Mouse (Mus musculus) midbrain, embryonic 16.5 days (tissue): Measurements from ENCODE around the gene Gm21677. TPM values are rescaled to one million over a fixed set of nuclear protein-coding genes. Genes with fewer than 3 reads are reported as not detected.
"Not testable (repeated sequence)": the region's sequence is repeated elsewhere in the genome, so short reads cannot be mapped to it uniquely, and the experiment has no call there.

Experiments
- ATAC-seq: fragments of 200-750 bp; cut with Nextera tagmentation; 2 replicates; pipeline ENCODE4 v1.8.0; 2017; ENCODE audit warnings: moderate TSS enrichment
- H3K27ac ChIP-seq: fragments of 300-500 bp; sonication (generic); 2 replicates; pipeline ENCODE4 v1.5.1; 2014; ENCODE audit warnings: mild to moderate bottlenecking, low read length, mixed read lengths
- H3K27me3 ChIP-seq: fragments of 300-500 bp; sonication (generic); 2 replicates; pipeline ENCODE4 v1.6.1; 2014; ENCODE audit warnings: low read depth, low read length, mixed read lengths; ENCODE audit not compliant: control insufficient read depth, insufficient read depth
- H3K36me3 ChIP-seq: fragments of 300-500 bp; sonication (generic); 2 replicates; pipeline ENCODE4 v1.6.1; 2014; ENCODE audit warnings: mild to moderate bottlenecking, low read length, moderate library complexity, mixed read lengths; ENCODE audit not compliant: control insufficient read depth, insufficient read depth
- H3K4me1 ChIP-seq: fragments of 300-500 bp; sonication (generic); 2 replicates; pipeline ENCODE4 v1.6.1; 2014; ENCODE audit warnings: mild to moderate bottlenecking, low read length, mixed read lengths; ENCODE audit not compliant: control insufficient read depth, insufficient read depth
- H3K4me2 ChIP-seq: fragments of 300-500 bp; sonication (generic); 2 replicates; pipeline ENCODE4 v1.6.1; 2014; ENCODE audit warnings: mild to moderate bottlenecking, low read length, mixed read lengths
- H3K4me3 ChIP-seq: fragments of 300-500 bp; sonication (generic); 2 replicates; pipeline ENCODE4 v1.5.1; 2014; ENCODE audit warnings: low read depth, mild to moderate bottlenecking, low read length, moderate library complexity, mixed read lengths
- H3K9ac ChIP-seq: fragments of 300-500 bp; sonication (generic); 2 replicates; pipeline ENCODE4 v1.6.1; 2014; ENCODE audit warnings: low read depth, low read length, mixed read lengths
- H3K9me3 ChIP-seq: fragments of 300-500 bp; sonication (generic); replicated peaks from 2 replicates; pipeline ENCODE4 v1.6.1; 2014; ENCODE audit warnings: mild to moderate bottlenecking, low read length, mixed read lengths; ENCODE audit not compliant: control insufficient read depth, poor library complexity, severe bottlenecking
- WGBS: fragments of 180-500 bp; shearing (Covaris S2); extraction: QIAGEN DNeasy Blood & Tissue Kit; methylation state at CpG from one replicate; pipeline ENCODE4 v1.1.7; 2014; 5-methylcytosine and 5-hydroxymethylcytosine counted together
- polyA plus RNA-seq: library from polyadenylated mRNA; unstranded; fragments of >200 nt; fragmentation: Nextera tagmentation; extraction: Ambion mirVana; gene quantifications from 2 replicates; pipeline ENCODE4 v1.2.1, GENCODE M21; 2015

The Gm21677 gene
- polyA plus RNA-seq, result not detected in 2 replicates

GRCm38 (mm10) chrY:3306349-3306748 lies at the start of gene Gm21677:
Gm21677 (minus strand) TSS chrY:3306449.
- not testable (repeated sequence) for H3K4me2 ChIP-seq, ATAC-seq, H3K4me1 ChIP-seq, H3K27me3 ChIP-seq, H3K36me3 ChIP-seq, H3K9ac ChIP-seq, H3K9me3 ChIP-seq, H3K27ac ChIP-seq, H3K4me3 ChIP-seq
- no CpG with 5 or more reads among the region's 9 CpGs for whole genome bisulfite sequencing

GRCm38 (mm10) chrY:3345229-3345628 lies 39.0 kb upstream of the Gm21677 start, which contains the start of gene Gm21693:
Gm21693 (minus strand) TSS chrY:3345329.
- not testable (repeated sequence) for H3K9ac ChIP-seq, H3K4me3 ChIP-seq, H3K27ac ChIP-seq, H3K36me3 ChIP-seq, ATAC-seq, H3K4me1 ChIP-seq, H3K9me3 ChIP-seq, H3K27me3 ChIP-seq, H3K4me2 ChIP-seq
- no CpG with 5 or more reads among the region's 9 CpGs for WGBS

GRCm38 (mm10) chrY:3340661-3341060 lies 34.4 kb upstream of the Gm21677 start:
- not testable (repeated sequence) for H3K4me3 ChIP-seq, H3K4me2 ChIP-seq, H3K4me1 ChIP-seq, H3K9ac ChIP-seq, H3K27me3 ChIP-seq, H3K27ac ChIP-seq, ATAC-seq, H3K36me3 ChIP-seq, H3K9me3 ChIP-seq
- no CpG with 5 or more reads among the region's 11 CpGs for WGBS

Other genes with a start within 250 kb of the Gm21677 start
- not detected in 2 replicates for gene Gm21693, start 38.9 kb upstream of the Gm21677 start, polyA plus RNA-seq
- gene Gm21704, start 103.7 kb upstream of the Gm21677 start, polyA plus RNA-seq, result not detected in 2 replicates
- not detected in 2 replicates for gene Gm21708, start 103.7 kb upstream of the Gm21677 start, polyA plus RNA-seq